Mouse (Mus musculus) thymus, adult 2 months (tissue): ENCODE data around the gene Gpr137.

Source experiments
- CTCF ChIP-seq: fragments of 200-500 bp; IDR thresholded peaks from 2 replicates; pipeline ENCODE4 v1.5.1; 2012; ENCODE audit warnings: mild to moderate bottlenecking, control low read depth, low read length, moderate library complexity, borderline replicate concordance; ENCODE audit not compliant: control insufficient read depth, poor library complexity, insufficient read depth; ENCODE audit errors: extremely low read depth
- POLR2A ChIP-seq: fragments of 200-500 bp; IDR thresholded peaks from 2 replicates; pipeline ENCODE4 v1.6.1; 2012; ENCODE audit warnings: mild to moderate bottlenecking, low read length, control low read depth, moderate library complexity; ENCODE audit not compliant: control insufficient read depth, poor library complexity, insufficient read depth; ENCODE audit errors: extremely low read depth

DNA sequence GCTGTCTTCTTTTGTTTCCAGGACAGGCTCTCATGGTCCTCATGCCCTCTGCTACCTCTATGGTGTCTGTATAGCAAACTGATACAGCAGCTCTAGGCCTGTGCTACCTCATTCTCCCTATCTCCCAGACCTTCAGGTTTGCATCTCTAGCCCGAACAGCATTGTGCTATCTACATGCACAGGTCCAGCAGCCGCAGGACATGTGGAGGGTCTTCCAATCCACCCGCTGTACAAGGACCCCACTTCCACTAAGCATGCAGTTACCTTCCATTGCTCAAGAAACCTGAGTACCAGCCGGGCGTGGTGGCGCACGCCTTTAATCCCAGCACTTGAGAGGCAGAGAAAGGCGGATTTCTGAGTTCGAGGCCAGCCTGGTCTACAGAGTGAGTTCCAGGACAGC, 27.7 kb downstream of the Gpr137 start:
- TF ChIP-seq CTCF (no peak), POLR2A (no peak)
